Mouse (Mus musculus): ENCODE measurements around the gene Ppme1.

GRCm38 (mm10) chr7:100305894-100306293 lies 66.2 kb downstream of the Ppme1 start:
- TF ChIP-seq GATA1 (IDR thresholded peaks at IDR 0.05; ENCODE audit: borderline replicate concordance, low read length): no peak
- TF ChIP-seq FLI1 (IDR thresholded peaks at IDR 0.05; ENCODE audit: low read length): no peak

Data from megakaryocyte, embryonic 14.5 days (primary cell).